Mouse (Mus musculus) forebrain, embryonic 13.5 days (tissue): ENCODE data around the gene Chst2. TPM values are rescaled to one million over a fixed set of nuclear protein-coding genes. Genes with fewer than 3 reads are reported as not detected.
A peak's percentile ranks its signal among the peaks of the same experiment; 100 is the strongest.

ENCODE experiments used
- ATAC-seq: fragments of 200-750 bp; cut with Nextera tagmentation; 2 replicates; pipeline ENCODE4 v1.8.0; 2017
- H3K27ac ChIP-seq: fragments of 300-500 bp; sonication (generic); 2 replicates; pipeline ENCODE4 v1.5.1; 2015; ENCODE audit warnings: inconsistent platforms, mild to moderate bottlenecking, moderate library complexity
- H3K27me3 ChIP-seq: fragments of 300-500 bp; sonication (generic); 2 replicates; pipeline ENCODE4 v1.6.1; 2015; ENCODE audit warnings: mild to moderate bottlenecking, inconsistent platforms
- H3K36me3 ChIP-seq: fragments of 300-500 bp; sonication (generic); 2 replicates; pipeline ENCODE4 v1.6.1; 2015; ENCODE audit warnings: mild to moderate bottlenecking, inconsistent platforms; ENCODE audit not compliant: poor library complexity, severe bottlenecking
- H3K4me1 ChIP-seq: fragments of 300-500 bp; sonication (generic); 2 replicates; pipeline ENCODE4 v1.6.1; 2015; ENCODE audit warnings: inconsistent platforms
- H3K4me2 ChIP-seq: fragments of 300-500 bp; sonication (generic); 2 replicates; pipeline ENCODE4 v1.6.1; 2015; ENCODE audit warnings: inconsistent platforms, mild to moderate bottlenecking, moderate library complexity
- H3K4me3 ChIP-seq: fragments of 300-500 bp; sonication (generic); 2 replicates; pipeline ENCODE4 v1.5.1; 2015; ENCODE audit warnings: mild to moderate bottlenecking, inconsistent platforms
- H3K9ac ChIP-seq: fragments of 300-500 bp; sonication (generic); 2 replicates; pipeline ENCODE4 v1.6.1; 2015; ENCODE audit warnings: mild to moderate bottlenecking, inconsistent platforms
- H3K9me3 ChIP-seq: fragments of 300-500 bp; sonication (generic); replicated peaks from 2 replicates; pipeline ENCODE4 v1.6.1; 2016; ENCODE audit warnings: inconsistent platforms
- WGBS: fragments of 180-500 bp; shearing (Covaris S2); methylation state at CpG from one replicate; pipeline ENCODE4 v1.1.7; 2015; 5-methylcytosine and 5-hydroxymethylcytosine counted together
- polyA plus RNA-seq: library from polyadenylated mRNA; unstranded; fragments of >200 nt; fragmentation: Nextera tagmentation; extraction: Ambion mirVana; gene quantifications from 2 replicates; pipeline ENCODE4 v1.2.1, GENCODE M21; 2015

The Chst2 gene
- 8.8 and 9.6 TPM in 2 replicates for polyA plus RNA-seq

- Histone ChIP-seq H3K4me1 (peaks cover 24% of the 10 kb centered on the region), H3K9me3 (no peaks in the 10 kb centered on the region), H3K27ac (peak within 1 kb of the TSS; percentile 87), H3K9ac (peak within 1 kb of the TSS; percentile 91), H3K36me3 (no peaks in the 10 kb centered on the region), H3K4me3 (peak within 1 kb of the TSS; percentile 81), H3K4me2 (peak within 1 kb of the TSS; percentile 99), H3K27me3 (0 out of 2 replicates have a peak, but pooled peaks cover 5% of the 10 kb centered on the region)
- peak; percentile 96 for ATAC-seq
- under 1% methylated on average over 94 of the region's 102 CpGs for WGBS
Observed at GRCm38 (mm10) chr9:95406571-95407561, at the start of gene Chst2. Gene Chst2 (minus strand): TSS chr9:95406722.

GRCm38 (mm10) chr9:95451931-95452330 lies 45.4 kb upstream of the Chst2 start:
- Histone ChIP-seq H3K4me2 (no peak overlapping the region), H3K27me3 (no peaks in the 10 kb centered on the region), H3K9me3 (no peaks in the 10 kb centered on the region), H3K9ac (no peak overlapping the region), H3K4me3 (no peak overlapping the region), H3K4me1 (0 out of 2 replicates have a peak, but pooled peaks cover 3% of the 10 kb centered on the region), H3K36me3 (peaks cover 11% of the 10 kb centered on the region; the same call in 1 of the 2 replicates), H3K27ac (no peak overlapping the region)
- peak; percentile 59 for ATAC-seq
- WGBS, result 47% methylated on average over 3 of the region's 3 CpGs

- H3K27me3 ChIP-seq, result no peaks in the 10 kb centered on the region
- no peaks in the 10 kb centered on the region for H3K9me3 ChIP-seq
- no peak overlapping the region for H3K4me2 ChIP-seq
- 0 out of 2 replicates have a peak, but pooled peaks cover 3% of the 10 kb centered on the region for H3K4me1 ChIP-seq
- no peak overlapping the region for H3K27ac ChIP-seq
- no peak overlapping the region for H3K4me3 ChIP-seq
- ATAC-seq, result no peak
- WGBS, result 97% methylated on average over 8 of the region's 8 CpGs
- no peaks in the 10 kb centered on the region; the same call in 1 of the 2 replicates for H3K36me3 ChIP-seq
- no peak overlapping the region for H3K9ac ChIP-seq
Observed at GRCm38 (mm10) chr9:95450586-95450985, 44.1 kb upstream of the Chst2 start.

GRCm38 (mm10) chr9:95442321-95442731 lies 35.8 kb upstream of the Chst2 start:
- Histone ChIP-seq H3K4me2 (peak overlapping the region; percentile 53), H3K36me3 (no peaks in the 10 kb centered on the region), H3K27ac (no peak overlapping the region), H3K9ac (0 out of 2 replicates have a peak overlapping the region, but pooled peaks have one; percentile 8), H3K27me3 (no peaks in the 10 kb centered on the region), H3K4me3 (peak overlapping the region; percentile 21), H3K4me1 (peaks cover 11% of the 10 kb centered on the region), H3K9me3 (no peaks in the 10 kb centered on the region; the same call in 1 of the 2 replicates)
- ATAC-seq, result peak; percentile 85
- 3% methylated on average over 13 of the region's 13 CpGs for WGBS

- no peaks in the 10 kb centered on the region for H3K27me3 ChIP-seq
- H3K9ac ChIP-seq, result no peak overlapping the region
- H3K9me3 ChIP-seq, result no peaks in the 10 kb centered on the region
- H3K27ac ChIP-seq, result no peak overlapping the region
- peaks cover 14% of the 10 kb centered on the region for H3K4me1 ChIP-seq
- no peaks in the 10 kb centered on the region for H3K36me3 ChIP-seq
- H3K4me3 ChIP-seq, result no peak overlapping the region
- WGBS, result 86% methylated on average over 9 of the region's 9 CpGs
- no peak for ATAC-seq
- H3K4me2 ChIP-seq, result no peak overlapping the region
Observed at GRCm38 (mm10) chr9:95437883-95438282, 31.4 kb upstream of the Chst2 start.

GRCm38 (mm10) chr9:95436294-95436613 lies 29.7 kb upstream of the Chst2 start:
- Histone ChIP-seq H3K4me2 (no peak overlapping the region), H3K9ac (no peak overlapping the region), H3K4me1 (peaks cover 6% of the 10 kb centered on the region; the same call in 1 of the 2 replicates), H3K4me3 (no peak overlapping the region), H3K9me3 (no peaks in the 10 kb centered on the region), H3K27ac (no peak overlapping the region), H3K36me3 (no peaks in the 10 kb centered on the region), H3K27me3 (no peaks in the 10 kb centered on the region)
- WGBS, result 71% methylated on average over 4 of the region's 4 CpGs
- no peak for ATAC-seq

GRCm38 (mm10) chr9:95435506-95436293 lies 29.2 kb upstream of the Chst2 start:
- H3K4me1 ChIP-seq, result peaks cover 6% of the 10 kb centered on the region; the same call in 1 of the 2 replicates
- H3K4me2 ChIP-seq, result peak overlapping the region; percentile 9; the same call in 1 of the 2 replicates
- 45% methylated on average over 20 of the region's 20 CpGs for WGBS
- H3K4me3 ChIP-seq, result no peak overlapping the region
- H3K9me3 ChIP-seq, result no peaks in the 10 kb centered on the region
- H3K36me3 ChIP-seq, result no peaks in the 10 kb centered on the region
- no peak overlapping the region for H3K27ac ChIP-seq
- no peak overlapping the region for H3K9ac ChIP-seq
- no peak; the same call in 1 of the 2 replicates for ATAC-seq
- no peaks in the 10 kb centered on the region for H3K27me3 ChIP-seq

- Histone ChIP-seq H3K27me3 (no peaks in the 10 kb centered on the region), H3K4me3 (no peak overlapping the region), H3K27ac (no peak overlapping the region), H3K9me3 (no peaks in the 10 kb centered on the region; the same call in 1 of the 2 replicates), H3K36me3 (no peaks in the 10 kb centered on the region), H3K9ac (no peak overlapping the region), H3K4me2 (no peak overlapping the region), H3K4me1 (no peaks in the 10 kb centered on the region)
- no peak for ATAC-seq
- WGBS, result 89% methylated on average over 4 of the region's 4 CpGs
Observed at GRCm38 (mm10) chr9:95428277-95428676, 21.8 kb upstream of the Chst2 start.

- no peak overlapping the region for H3K9ac ChIP-seq
- no peak overlapping the region for H3K4me2 ChIP-seq
- no peaks in the 10 kb centered on the region for H3K27me3 ChIP-seq
- no peak overlapping the region for H3K4me3 ChIP-seq
- H3K27ac ChIP-seq, result no peak overlapping the region
- H3K9me3 ChIP-seq, result no peaks in the 10 kb centered on the region; the same call in 1 of the 2 replicates
- ATAC-seq, result no peak
- H3K36me3 ChIP-seq, result no peaks in the 10 kb centered on the region
- no peaks in the 10 kb centered on the region for H3K4me1 ChIP-seq
Observed at GRCm38 (mm10) chr9:95413911-95414310, 7.4 kb upstream of the Chst2 start.

- Histone ChIP-seq H3K4me3 (no peak overlapping the region), H3K27ac (no peak overlapping the region), H3K9ac (no peak overlapping the region), H3K36me3 (no peaks in the 10 kb centered on the region), H3K4me2 (no peak overlapping the region), H3K9me3 (no peaks in the 10 kb centered on the region; the same call in 1 of the 2 replicates), H3K27me3 (0 out of 2 replicates have a peak, but pooled peaks cover 5% of the 10 kb centered on the region), H3K4me1 (peaks cover 7% of the 10 kb centered on the region)
- ATAC-seq, result no peak
- 92% methylated on average over 4 of the region's 4 CpGs for WGBS
Observed at GRCm38 (mm10) chr9:95412047-95412446, 5.5 kb upstream of the Chst2 start.

GRCm38 (mm10) chr9:95407586-95408220 lies 1.2 kb upstream of the Chst2 start:
- WGBS, result 1% methylated on average over 24 of the region's 24 CpGs
- Histone ChIP-seq H3K36me3 (no peaks in the 10 kb centered on the region), H3K4me2 (peak overlapping the region; percentile 99), H3K4me3 (peak overlapping the region; percentile 81), H3K27me3 (0 out of 2 replicates have a peak, but pooled peaks cover 5% of the 10 kb centered on the region), H3K9me3 (no peaks in the 10 kb centered on the region), H3K9ac (peak overlapping the region; percentile 91), H3K27ac (peak overlapping the region; percentile 87; the same call in 1 of the 2 replicates), H3K4me1 (peaks cover 21% of the 10 kb centered on the region)
- peak; percentile 13; the same call in 1 of the 2 replicates for ATAC-seq
